Mouse (Mus musculus): ENCODE results near the gene Pfkp. TPM values are rescaled to one million over a fixed set of nuclear protein-coding genes. Genes with fewer than 3 reads are reported as not detected.

Gene Pfkp
- polyA plus RNA-seq, 1 experiment from 2014 or later, result 5.9 TPM

DNA sequence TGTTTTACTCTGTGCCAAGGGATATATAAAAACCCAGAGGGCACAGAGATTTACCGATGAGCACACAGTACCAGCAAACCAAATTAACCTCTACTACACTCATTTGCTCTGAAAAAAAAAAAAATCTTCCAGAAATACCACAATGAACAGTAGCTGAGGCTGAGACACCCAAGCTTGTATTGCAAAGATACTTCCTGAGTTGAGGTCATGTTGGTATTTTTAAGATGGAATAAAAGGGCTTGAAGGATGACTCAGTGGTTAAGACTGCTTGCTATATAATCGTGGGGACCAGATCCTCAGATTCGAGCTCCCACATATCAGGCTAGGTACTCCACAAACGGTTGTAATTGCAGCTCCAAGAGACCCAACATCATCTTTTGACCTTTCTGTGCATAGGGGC lies 24.5 kb downstream of the Pfkp start:
- Histone ChIP-seq H3K27ac (no peak overlapping the region), H3K4me3 (no peak overlapping the region), H3K36me3 (no peaks in the 10 kb centered on the region), H3K4me1 (peaks cover 2% of the 10 kb centered on the region; the same call in 1 of the 2 replicates), H3K9me3 (replicated peaks) (no peaks in the 10 kb centered on the region), H3K27me3 (ENCODE audit: low read depth, poor library complexity, severe bottlenecking) (no peaks in the 10 kb centered on the region)
- 89% methylated on average over 4 of the region's 4 CpGs for WGBS
- DNase-seq (ENCODE audit: low spot score), result no peak

- H3K9me3 ChIP-seq (replicated peaks), result no peaks in the 10 kb centered on the region
- no peaks in the 10 kb centered on the region for H3K36me3 ChIP-seq
- no peak for DNase-seq (ENCODE audit: low spot score)
- H3K4me3 ChIP-seq, result no peak overlapping the region
- no peak overlapping the region for H3K27ac ChIP-seq
- H3K4me1 ChIP-seq, result no peaks in the 10 kb centered on the region
- no peaks in the 10 kb centered on the region for H3K27me3 ChIP-seq (ENCODE audit: low read depth, poor library complexity, severe bottlenecking)
- WGBS, result 95% methylated on average over 20 of the region's 20 CpGs
Measured at GRCm38 (mm10) chr13:6621831-6622230, 26.7 kb downstream of the Pfkp start.

DNA sequence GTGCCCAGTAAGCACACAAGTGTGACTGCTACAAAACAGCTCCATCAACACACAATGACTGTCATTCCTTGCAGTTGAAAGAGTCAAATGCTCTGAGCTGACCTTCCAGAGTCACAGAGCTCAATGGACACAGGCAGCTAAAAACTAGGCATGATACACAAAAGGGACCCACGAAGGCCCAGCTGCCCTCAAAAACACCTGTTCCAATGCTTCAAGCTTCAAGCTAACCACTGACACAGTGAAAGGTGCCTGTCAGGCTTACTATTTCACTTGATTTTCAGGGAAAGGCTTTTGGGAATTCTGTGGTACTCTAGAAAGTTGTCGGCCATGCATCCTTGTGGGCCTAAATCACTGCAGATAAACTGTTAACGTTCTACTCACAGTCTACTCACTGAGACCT lies 28.3 kb downstream of the Pfkp start:
- H3K4me1 ChIP-seq, result no peaks in the 10 kb centered on the region
- no peak overlapping the region for H3K4me3 ChIP-seq
- no peak for DNase-seq (ENCODE audit: low spot score)
- no peak overlapping the region for H3K27ac ChIP-seq
- 94% methylated on average over 3 of the region's 3 CpGs for WGBS
- H3K36me3 ChIP-seq, result no peaks in the 10 kb centered on the region
- H3K9me3 ChIP-seq (replicated peaks), result no peaks in the 10 kb centered on the region
- H3K27me3 ChIP-seq (ENCODE audit: low read depth, poor library complexity, severe bottlenecking), result no peaks in the 10 kb centered on the region

GRCm38 (mm10) chr13:6618711-6619110 lies 29.9 kb downstream of the Pfkp start:
- H3K27me3 ChIP-seq (ENCODE audit: low read depth, poor library complexity, severe bottlenecking), result no peaks in the 10 kb centered on the region
- H3K36me3 ChIP-seq, result no peaks in the 10 kb centered on the region
- 91% methylated on average over 3 of the region's 3 CpGs for WGBS
- no peaks in the 10 kb centered on the region for H3K9me3 ChIP-seq (replicated peaks)
- H3K4me3 ChIP-seq, result no peak overlapping the region
- DNase-seq (ENCODE audit: low spot score), result no peak
- no peaks in the 10 kb centered on the region for H3K4me1 ChIP-seq
- no peak overlapping the region for H3K27ac ChIP-seq

GRCm38 (mm10) chr13:6613690-6614445 lies 34.7 kb downstream of the Pfkp start:
- H3K27me3 ChIP-seq (ENCODE audit: low read depth, poor library complexity, severe bottlenecking), result no peaks in the 10 kb centered on the region
- no peaks in the 10 kb centered on the region for H3K36me3 ChIP-seq

DNA sequence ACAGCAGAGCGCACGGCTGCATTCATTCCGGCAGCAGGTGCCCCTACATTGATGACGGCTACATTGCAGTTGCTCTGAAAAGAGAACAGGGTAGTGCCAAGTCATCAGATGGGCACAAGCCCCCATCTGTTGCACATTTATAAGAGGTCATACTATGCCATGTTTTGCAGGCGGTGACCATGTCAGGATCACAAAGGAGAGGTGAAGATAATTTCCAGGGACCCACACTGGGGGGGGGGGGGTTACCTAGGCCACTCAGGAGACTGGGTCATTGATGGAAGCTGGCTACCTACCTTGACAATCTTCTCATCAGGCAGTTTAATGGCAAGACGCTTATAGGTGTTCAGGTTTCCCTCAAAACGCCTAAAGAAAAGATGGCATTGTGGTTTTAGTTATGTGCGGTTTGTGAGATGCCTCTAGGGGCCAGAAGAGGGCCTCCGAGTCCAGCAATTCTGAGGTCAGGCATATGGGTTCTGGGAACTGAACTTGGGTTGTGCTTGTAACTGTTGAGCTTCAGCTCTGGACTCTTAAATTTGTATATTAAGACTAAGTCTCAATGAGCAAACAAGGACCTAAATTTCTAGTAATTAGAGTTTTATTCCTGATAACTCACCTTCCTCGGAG lies 45.7 kb downstream of the Pfkp start:
- no peaks in the 10 kb centered on the region for H3K4me1 ChIP-seq
- WGBS, result 87% methylated on average over 10 of the region's 10 CpGs
- H3K36me3 ChIP-seq, result no peaks in the 10 kb centered on the region
- no peak overlapping the region for H3K27ac ChIP-seq
- H3K4me3 ChIP-seq, result no peak overlapping the region
- no peak for DNase-seq (ENCODE audit: low spot score)
- no peaks in the 10 kb centered on the region for H3K27me3 ChIP-seq (ENCODE audit: low read depth, poor library complexity, severe bottlenecking)
- H3K9me3 ChIP-seq (replicated peaks), result no peaks in the 10 kb centered on the region

More at GRCm38 (mm10) chr13:6613690-6614445, 34.7 kb downstream of the Pfkp start:
- no peak overlapping the region for H3K4me3 ChIP-seq
- 86% methylated on average over 5 of the region's 5 CpGs for WGBS
- no peaks in the 10 kb centered on the region for H3K9me3 ChIP-seq (replicated peaks)
- no peak for DNase-seq (ENCODE audit: low spot score)
- H3K27ac ChIP-seq, result no peak overlapping the region
- no peaks in the 10 kb centered on the region for H3K4me1 ChIP-seq

DNA sequence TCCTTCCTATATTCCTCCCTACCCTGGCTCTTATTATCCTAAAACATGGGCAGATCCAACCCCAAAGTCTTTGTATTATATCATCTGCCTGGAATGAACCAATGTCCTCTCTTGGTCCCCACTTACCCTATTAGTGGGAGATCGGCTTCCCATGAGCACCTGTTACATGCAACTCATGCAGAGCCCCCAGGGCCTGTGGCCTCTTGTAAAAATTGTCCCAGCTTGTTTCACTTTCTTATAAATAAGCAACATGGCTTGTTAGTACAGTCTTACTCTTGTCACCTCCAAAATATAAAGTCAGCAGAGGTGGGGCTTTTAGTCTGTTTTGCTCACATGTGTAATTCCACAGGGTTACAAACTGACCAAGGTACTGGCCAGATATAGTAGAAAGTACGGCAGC lies 46.9 kb downstream of the Pfkp start:
- H3K9me3 ChIP-seq (replicated peaks), result no peaks in the 10 kb centered on the region
- no peak for DNase-seq (ENCODE audit: low spot score)

GRCm38 (mm10) chr13:6600626-6601025 lies 48.0 kb downstream of the Pfkp start:
- no peaks in the 10 kb centered on the region for H3K36me3 ChIP-seq
- H3K4me1 ChIP-seq, result no peaks in the 10 kb centered on the region
- no peak for DNase-seq (ENCODE audit: low spot score)
- no peaks in the 10 kb centered on the region for H3K27me3 ChIP-seq (ENCODE audit: low read depth, poor library complexity, severe bottlenecking)
- no peak overlapping the region for H3K4me3 ChIP-seq
- 90% methylated on average over 8 of the region's 8 CpGs for WGBS
- no peaks in the 10 kb centered on the region for H3K9me3 ChIP-seq (replicated peaks)
- no peak overlapping the region for H3K27ac ChIP-seq

More for the DNA sequence above, 46.9 kb downstream of the Pfkp start:
- Histone ChIP-seq H3K27me3 (ENCODE audit: low read depth, poor library complexity, severe bottlenecking) (no peaks in the 10 kb centered on the region), H3K27ac (no peak overlapping the region), H3K36me3 (no peaks in the 10 kb centered on the region), H3K4me1 (no peaks in the 10 kb centered on the region), H3K4me3 (no peak overlapping the region)
- 94% methylated on average over 2 of the region's 2 CpGs for WGBS

DNA sequence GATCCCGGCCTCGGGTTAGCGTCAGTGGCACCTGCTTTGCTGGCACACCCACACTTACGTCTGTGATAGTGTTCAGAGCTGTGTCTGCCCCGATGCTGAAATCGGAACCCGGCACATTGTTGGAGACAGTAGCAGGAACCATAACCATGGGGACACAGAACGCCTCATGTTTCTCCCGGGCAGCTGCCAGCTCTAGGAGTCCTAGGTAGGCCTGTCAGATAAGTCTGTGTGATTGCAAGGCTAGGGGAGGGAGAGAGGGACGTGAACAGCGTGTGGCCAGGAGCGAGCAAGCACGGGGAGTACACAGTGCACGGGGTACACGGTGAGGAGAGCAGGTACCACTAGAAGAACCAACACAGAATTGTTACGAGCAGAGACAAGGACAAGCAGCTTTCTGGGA lies 50.8 kb downstream of the Pfkp start:
- no peak overlapping the region for H3K27ac ChIP-seq
- no peaks in the 10 kb centered on the region for H3K27me3 ChIP-seq (ENCODE audit: low read depth, poor library complexity, severe bottlenecking)
- no peaks in the 10 kb centered on the region for H3K9me3 ChIP-seq (replicated peaks)
- WGBS, result 93% methylated on average over 16 of the region's 16 CpGs
- no peak overlapping the region for H3K4me3 ChIP-seq
- DNase-seq (ENCODE audit: low spot score), result no peak
- no peaks in the 10 kb centered on the region for H3K36me3 ChIP-seq
- H3K4me1 ChIP-seq, result no peaks in the 10 kb centered on the region

- DNase-seq (ENCODE audit: low spot score), result no peak
- WGBS, result 87% methylated on average over 4 of the region's 4 CpGs
- Histone ChIP-seq H3K27me3 (ENCODE audit: low read depth, poor library complexity, severe bottlenecking) (no peaks in the 10 kb centered on the region), H3K4me3 (no peak overlapping the region), H3K9me3 (replicated peaks) (no peaks in the 10 kb centered on the region), H3K4me1 (0 out of 2 replicates have a peak, but pooled peaks cover 3% of the 10 kb centered on the region), H3K36me3 (no peaks in the 10 kb centered on the region), H3K27ac (no peak overlapping the region)
Measured at GRCm38 (mm10) chr13:6595403-6595802, 53.2 kb downstream of the Pfkp start.

DNA sequence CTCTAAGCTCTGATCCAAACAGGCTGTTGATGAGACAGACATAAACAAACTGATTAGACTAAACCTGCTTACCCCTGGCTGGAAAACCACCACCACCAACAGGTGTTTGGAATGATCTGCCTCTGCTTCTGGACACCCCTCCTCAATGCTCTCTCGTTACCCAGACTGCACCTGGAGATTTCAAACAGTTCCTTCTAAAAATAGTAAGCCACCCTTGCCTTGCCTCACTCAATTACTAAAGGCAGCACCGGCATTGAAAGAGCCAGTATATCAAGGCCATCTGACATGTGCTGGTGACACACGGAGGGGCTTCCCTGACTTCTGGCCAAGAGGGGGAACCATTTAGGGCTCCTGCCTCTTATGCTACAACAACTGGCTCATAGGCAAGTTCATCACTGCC lies 57.7 kb downstream of the Pfkp start:
- Histone ChIP-seq H3K4me3 (no peak overlapping the region), H3K9me3 (replicated peaks) (no peaks in the 10 kb centered on the region), H3K36me3 (no peaks in the 10 kb centered on the region), H3K27ac (no peak overlapping the region), H3K27me3 (ENCODE audit: low read depth, poor library complexity, severe bottlenecking) (no peaks in the 10 kb centered on the region), H3K4me1 (0 out of 2 replicates have a peak, but pooled peaks cover 3% of the 10 kb centered on the region)
- no peak for DNase-seq (ENCODE audit: low spot score)
- 48% methylated on average over 3 of the region's 3 CpGs for WGBS

DNA sequence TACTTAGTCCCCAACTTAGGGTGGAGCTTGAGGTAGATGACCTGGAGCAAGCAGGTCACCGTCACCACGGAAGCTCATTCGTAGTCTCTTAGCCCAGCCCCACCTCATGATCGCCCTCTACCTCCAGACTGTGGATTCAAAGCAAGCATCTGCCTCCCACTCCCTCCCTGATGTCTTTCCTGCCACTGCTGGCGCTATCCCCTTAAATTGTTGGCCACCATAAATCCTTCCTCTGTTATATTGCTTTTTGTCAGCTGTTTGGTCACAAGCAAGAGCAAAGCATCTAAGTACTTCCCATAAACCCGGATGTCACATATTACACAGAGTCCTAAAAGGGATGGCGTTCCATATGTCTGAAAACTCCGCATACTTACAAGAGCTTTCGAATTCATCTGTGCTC lies 62.6 kb downstream of the Pfkp start:
- 0 out of 2 replicates have a peak, but pooled peaks cover 2% of the 10 kb centered on the region for H3K4me1 ChIP-seq
- no peak for DNase-seq (ENCODE audit: low spot score)
- H3K9me3 ChIP-seq (replicated peaks), result no peaks in the 10 kb centered on the region
- H3K27me3 ChIP-seq (ENCODE audit: low read depth, poor library complexity, severe bottlenecking), result no peaks in the 10 kb centered on the region
- no peak overlapping the region for H3K4me3 ChIP-seq
- peaks cover 9% of the 10 kb centered on the region for H3K36me3 ChIP-seq
- 71% methylated on average over 9 of the region's 9 CpGs for WGBS
- no peak overlapping the region for H3K27ac ChIP-seq

GRCm38 (mm10) chr13:6583499-6584125 lies 65.0 kb downstream of the Pfkp start:
- WGBS, result 86% methylated on average over 4 of the region's 4 CpGs
- DNase-seq (ENCODE audit: low spot score), result no peak
- Histone ChIP-seq H3K36me3 (peaks cover 32% of the 10 kb centered on the region), H3K4me1 (no peaks in the 10 kb centered on the region), H3K4me3 (no peak overlapping the region), H3K27ac (no peak overlapping the region), H3K27me3 (ENCODE audit: low read depth, poor library complexity, severe bottlenecking) (no peaks in the 10 kb centered on the region), H3K9me3 (replicated peaks) (no peaks in the 10 kb centered on the region)

All from limb, embryonic 10.5 days (tissue).